Mouse (Mus musculus): ENCODE results near the gene Phactr4.

- TF ChIP-seq CTCF (IDR thresholded peaks at IDR 0.05; ENCODE audit: borderline replicate concordance, control insufficient read depth, extremely low read depth, insufficient read depth, low read length, poor library complexity) (no peak), POLR2A (IDR thresholded peaks at IDR 0.05; ENCODE audit: control insufficient read depth, extremely low read depth, insufficient read depth, low read length, poor library complexity) (no peak)
Observed at GRCm38 (mm10) chr4:132401016-132401415, 21.3 kb downstream of the Phactr4 start.

All from thymus, adult 2 months (tissue).